Mouse (Mus musculus) kidney, adult 10 weeks (tissue): ENCODE data around the gene Gm12845. TPM values are rescaled to one million over a fixed set of nuclear protein-coding genes. Genes with fewer than 3 reads are reported as not detected.

Source experiments
- polyA plus RNA-seq: library from polyadenylated mRNA; stranded (reverse); fragments of 350-450 nt; fragmentation: Illumina TruSeq; extraction: RNeasy Lipid Tissue Mini Kit (QIAGEN cat#74804); gene quantifications from one replicate; pipeline ENCODE4 v1.2.3, GENCODE M21; 2014; ENCODE audit warnings: low read depth, low replicate concordance

The Gm12845 gene
- polyA plus RNA-seq: not detected

GRCm38 (mm10) chr4:117724112-117724511 is at the start of gene Gm12845:
Gm12845 (plus strand) TSS chr4:117724412.

GRCm38 (mm10) chr4:117681931-117682461 is 42.2 kb upstream of the Gm12845 start, which contains the start of gene Dmap1:
Dmap1 (minus strand) TSS chr4:117682273.

GRCm38 (mm10) chr4:117765416-117765815 is 41.2 kb downstream of the Gm12845 start, which contains the start of gene Klf17:
Klf17 (minus strand) TSS chr4:117765648.

Other genes starting within 250 kb of the Gm12845 start
- 5.5 TPM for gene Rnf220, start 227.4 kb upstream of the Gm12845 start, polyA plus RNA-seq
- gene Eri3, start 174.0 kb upstream of the Gm12845 start, polyA plus RNA-seq: 4.9 TPM
- 0.57 TPM for gene Dmap1, start 42.1 kb upstream of the Gm12845 start, polyA plus RNA-seq
- not detected for gene Klf17, start 41.2 kb downstream of the Gm12845 start, polyA plus RNA-seq
- gene Slc6a9, start 110.1 kb downstream of the Gm12845 start, polyA plus RNA-seq: 1.4 TPM
- not detected for gene Ccdc24, start 148.1 kb downstream of the Gm12845 start, polyA plus RNA-seq
- not detected for gene B4galt2, start 159.1 kb downstream of the Gm12845 start, polyA plus RNA-seq
- 99.9 TPM for gene Atp6v0b, start 162.9 kb downstream of the Gm12845 start, polyA plus RNA-seq
- 2.7 TPM for gene Dph2, start 167.6 kb downstream of the Gm12845 start, polyA plus RNA-seq
- 2.4 TPM for gene Ipo13, start 190.6 kb downstream of the Gm12845 start, polyA plus RNA-seq
- not detected for gene Artn, start 205.4 kb downstream of the Gm12845 start, polyA plus RNA-seq